Mouse (Mus musculus): Measurements from ENCODE around the gene Slc29a3.
"Not testable (repeated sequence)": the region's sequence is repeated elsewhere in the genome, so short reads cannot be mapped to it uniquely, and the experiment has no call there.

Gene Slc29a3

GRCm38 (mm10) chr10:60762126-60762525, 9.5 kb upstream of the Slc29a3 start:
- no peak for DNase-seq (ENCODE audit: low spot score)

GRCm38 (mm10) chr10:60760377-60760776, 7.8 kb upstream of the Slc29a3 start:
- DNase-seq (ENCODE audit: low spot score), result peak; percentile 98

- DNase-seq (ENCODE audit: low spot score), result peak; percentile 83
Measured at GRCm38 (mm10) chr10:60756992-60757391, 4.4 kb upstream of the Slc29a3 start.

- no peak for DNase-seq (ENCODE audit: low spot score)
Measured at GRCm38 (mm10) chr10:60756146-60756545, 3.6 kb upstream of the Slc29a3 start.

- DNase-seq (ENCODE audit: low spot score), result no peak
Measured at GRCm38 (mm10) chr10:60753941-60754340, 1.3 kb upstream of the Slc29a3 start.

GRCm38 (mm10) chr10:60753261-60753660, 667 bp upstream of the Slc29a3 start:
- no peak for DNase-seq (ENCODE audit: low spot score)

GRCm38 (mm10) chr10:60747667-60748212, 4.9 kb downstream of the Slc29a3 start:
- DNase-seq (ENCODE audit: low spot score), result no peak

GRCm38 (mm10) chr10:60746512-60746911, 6.1 kb downstream of the Slc29a3 start:
- no peak for DNase-seq (ENCODE audit: low spot score)

- no peak for DNase-seq (ENCODE audit: low spot score)
Measured at GRCm38 (mm10) chr10:60744543-60745290, 7.9 kb downstream of the Slc29a3 start.

- DNase-seq (ENCODE audit: low spot score), result no peak
Measured at GRCm38 (mm10) chr10:60743681-60744080, 8.9 kb downstream of the Slc29a3 start.

- DNase-seq (ENCODE audit: low spot score), result no peak
Measured at GRCm38 (mm10) chr10:60742942-60743341, 9.7 kb downstream of the Slc29a3 start.

GRCm38 (mm10) chr10:60742296-60742695, 10.3 kb downstream of the Slc29a3 start:
- not testable (repeated sequence) for DNase-seq (ENCODE audit: low spot score)

GRCm38 (mm10) chr10:60741435-60741834, 11.2 kb downstream of the Slc29a3 start:
- no peak for DNase-seq (ENCODE audit: low spot score)

- no peak for DNase-seq (ENCODE audit: low spot score)
Measured at GRCm38 (mm10) chr10:60739619-60740363, 12.8 kb downstream of the Slc29a3 start.

- DNase-seq (ENCODE audit: low spot score), result no peak
Measured at GRCm38 (mm10) chr10:60737886-60738640, 14.5 kb downstream of the Slc29a3 start.

GRCm38 (mm10) chr10:60737169-60737728, 15.3 kb downstream of the Slc29a3 start:
- no peak for DNase-seq (ENCODE audit: low spot score)

GRCm38 (mm10) chr10:60735737-60736136, 16.9 kb downstream of the Slc29a3 start:
- no peak for DNase-seq (ENCODE audit: low spot score)

GRCm38 (mm10) chr10:60733471-60733870, 19.1 kb downstream of the Slc29a3 start:
- DNase-seq (ENCODE audit: low spot score), result no peak

GRCm38 (mm10) chr10:60732397-60732861, 20.2 kb downstream of the Slc29a3 start:
- no peak for DNase-seq (ENCODE audit: low spot score)

- DNase-seq (ENCODE audit: low spot score), result no peak
Measured at GRCm38 (mm10) chr10:60731742-60732141, 20.9 kb downstream of the Slc29a3 start.

- no peak for DNase-seq (ENCODE audit: low spot score)
Measured at GRCm38 (mm10) chr10:60727301-60727700, 25.3 kb downstream of the Slc29a3 start.

- DNase-seq (ENCODE audit: low spot score), result no peak
Measured at GRCm38 (mm10) chr10:60726896-60727295, 25.7 kb downstream of the Slc29a3 start.

Measured in MN1 (cell line).